Mouse (Mus musculus): ENCODE measurements around the gene Rnf167.

- TF ChIP-seq POLR2A (IDR thresholded peaks at IDR 0.05; ENCODE audit: borderline replicate concordance, insufficient read depth, low read length) (peak; percentile 74), CTCF (IDR thresholded peaks at IDR 0.05; ENCODE audit: borderline replicate concordance, insufficient read depth, low read depth, low read length) (peak; percentile 29; the same call in 1 of the 2 replicates)
Observed at GRCm38 (mm10) chr11:70687601-70688199, 40.7 kb downstream of the Rnf167 start, which contains the start of gene Camta2.

Measured in cerebellum, adult 2 months (tissue).